Mouse (Mus musculus): ENCODE measurements around the gene Celf1.

GRCm38 (mm10) chr2:90939750-90940149, 432 bp upstream of the Celf1 start:
- TF ChIP-seq MAFK (IDR thresholded peaks at IDR 0.05; ENCODE audit: insufficient replicate concordance, low read length): no peak
- no peak for TF ChIP-seq CTCF (conservative IDR thresholded peaks at IDR 0.05 in 1 of 2, IDR thresholded peaks at IDR 0.05 in 1 of 2; ENCODE audit: low read depth in 2 of 2, low read length in 2 of 2)
- no peak for TF ChIP-seq CHD2 (IDR thresholded peaks at IDR 0.05; ENCODE audit: low read length)
- no peak for TF ChIP-seq SMC3 (IDR thresholded peaks at IDR 0.05; ENCODE audit: low read depth, low read length)
- TF ChIP-seq POLR2A (IDR thresholded peaks at IDR 0.05; ENCODE audit: low read depth, low read length): no peak
- TF ChIP-seq E2F4 (IDR thresholded peaks at IDR 0.05; ENCODE audit: insufficient replicate concordance, low read depth, low read length): no peak
- no peak for TF ChIP-seq POLR2AphosphoS2 (IDR thresholded peaks at IDR 0.05; ENCODE audit: low read depth, low read length)
